Mouse (Mus musculus) cerebellum, adult 2 months (tissue): ENCODE results near the gene Immp2l.

Experiments used
- CTCF ChIP-seq: fragments of 200-500 bp; IDR thresholded peaks from 2 replicates; pipeline ENCODE4 v1.5.1; 2011; ENCODE audit warnings: low read depth, mild to moderate bottlenecking, control low read depth, low read length, moderate library complexity, borderline replicate concordance; ENCODE audit not compliant: insufficient read depth
- POLR2A ChIP-seq: fragments of 200-500 bp; IDR thresholded peaks from 2 replicates; pipeline ENCODE4 v1.6.1; 2011; ENCODE audit warnings: low read length, control low read depth, borderline replicate concordance; ENCODE audit not compliant: insufficient read depth

DNA sequence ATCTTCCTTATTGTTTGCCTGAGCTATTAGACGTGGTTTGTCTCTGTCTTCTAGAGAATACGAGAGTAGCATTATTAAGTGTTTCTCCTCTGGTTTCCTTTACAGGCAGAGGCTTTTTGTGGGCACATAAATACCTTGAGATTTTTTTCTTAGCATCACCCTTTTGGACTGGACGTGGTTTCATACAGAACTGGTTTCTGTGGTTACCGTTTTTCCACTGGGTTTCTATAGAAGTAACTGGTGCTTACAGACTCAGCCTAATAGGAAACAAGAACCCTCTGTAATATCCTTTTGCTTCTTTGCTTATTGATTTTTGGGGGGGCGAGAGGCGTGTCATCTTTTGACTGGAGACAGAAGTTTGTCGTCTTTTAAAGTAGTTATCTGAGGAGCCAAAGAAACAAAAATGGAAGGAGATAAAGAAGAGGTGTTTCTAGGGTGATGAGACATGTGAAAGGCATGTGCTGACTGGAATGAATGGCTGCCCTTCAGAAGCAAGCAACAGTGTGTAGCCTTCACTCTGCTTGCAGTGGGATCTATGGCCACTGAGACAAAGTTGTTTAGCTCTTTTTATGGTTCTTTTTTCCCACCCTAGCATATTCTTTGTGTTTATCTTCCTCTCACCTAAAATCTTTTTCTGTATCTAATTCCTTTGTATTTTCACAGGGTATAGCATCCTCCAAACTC lies 307.2 kb downstream of the Immp2l start:
- TF ChIP-seq CTCF (no peak), POLR2A (no peak)
